Mouse (Mus musculus) erythroblast, embryonic 14.5 days (primary cell): ENCODE data around the gene Amph. TPM values are rescaled to one million over a fixed set of nuclear protein-coding genes. Genes with fewer than 3 reads are reported as not detected.
"Not testable (repeated sequence)": the region's sequence is repeated elsewhere in the genome, so short reads cannot be mapped to it uniquely, and the experiment has no call there.

Experiments used
- H3K27me3 ChIP-seq: 2 replicates; pipeline ENCODE4 v1.6.1; 2012; ENCODE audit warnings: inconsistent platforms; ENCODE audit not compliant: control insufficient read depth
- H3K36me3 ChIP-seq: 2 replicates; pipeline ENCODE4 v1.6.1; 2012; ENCODE audit warnings: mild to moderate bottlenecking, inconsistent platforms; ENCODE audit not compliant: control insufficient read depth
- H3K4me1 ChIP-seq: 2 replicates; pipeline ENCODE4 v1.6.1; 2012; ENCODE audit warnings: inconsistent platforms; ENCODE audit not compliant: control insufficient read depth
- H3K4me3 ChIP-seq: replicated peaks from 2 replicates; pipeline ENCODE3; 2012; ENCODE audit warnings: moderate library complexity, mild to moderate bottlenecking, inconsistent platforms
- H3K9me3 ChIP-seq: 2 replicates; pipeline ENCODE4 v1.6.1; 2012; ENCODE audit warnings: low read length, inconsistent platforms, mixed read lengths; ENCODE audit not compliant: control insufficient read depth
- GATA1 ChIP-seq: IDR thresholded peaks from 2 replicates; pipeline ENCODE4 v1.6.1; 2012; ENCODE audit warnings: low read length, inconsistent platforms, mixed read lengths
- TAL1 ChIP-seq: IDR thresholded peaks from 3 replicates; pipeline ENCODE4 v1.6.1; 2012; ENCODE audit warnings: low read length, inconsistent platforms, mixed read lengths
- polyA plus RNA-seq: library from polyadenylated mRNA; stranded (reverse); fragments of >175 nt; gene quantifications from 2 replicates; pipeline ENCODE4 v1.2.3, GENCODE M21; 2012

The Amph gene
- polyA plus RNA-seq, 1 experiment: not detected

DNA sequence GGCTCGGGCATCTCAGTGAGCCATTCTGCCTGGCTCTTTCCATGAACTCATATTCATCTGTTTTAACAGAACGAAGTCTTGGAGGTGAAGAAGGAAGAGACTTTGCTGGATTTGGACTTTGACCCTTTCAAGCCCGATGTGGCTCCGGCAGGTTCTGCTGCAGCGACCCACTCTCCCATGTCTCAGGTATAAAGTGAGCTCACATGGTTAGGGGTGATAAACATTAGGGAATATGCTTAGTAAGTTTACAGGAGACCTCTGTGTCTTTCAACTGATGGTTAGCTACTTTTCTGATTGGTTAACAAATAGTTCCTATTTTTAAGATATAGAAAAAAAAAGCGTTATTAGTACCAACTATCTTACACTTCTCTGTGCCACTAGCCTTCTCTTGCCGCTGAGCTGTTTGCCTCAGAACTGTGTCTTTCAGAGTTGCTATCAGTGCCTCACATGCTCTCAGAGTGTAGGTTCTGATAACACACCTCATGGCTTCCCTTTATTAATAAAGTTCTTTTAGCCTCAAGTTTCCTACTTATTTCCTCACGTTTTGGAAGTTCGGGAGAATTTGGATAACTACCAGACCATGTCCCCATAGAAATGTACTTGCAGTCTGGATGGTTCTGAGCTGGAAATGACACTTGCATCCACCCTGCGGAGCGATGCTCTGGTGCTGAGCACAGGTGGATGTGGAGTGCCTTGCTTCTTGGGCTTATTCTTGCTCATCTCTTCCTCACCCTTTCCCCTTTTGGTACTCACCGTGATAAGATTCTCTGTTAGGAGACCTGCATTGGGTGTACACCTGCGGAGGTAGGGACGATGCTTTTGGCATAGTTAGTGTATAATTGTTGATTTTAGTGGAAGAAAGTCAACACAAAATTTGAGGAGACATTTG lies 165.3 kb downstream of the Amph start:
- H3K27me3 ChIP-seq: no peaks in the 10 kb centered on the region
- TF ChIP-seq GATA1 (no peak), TAL1 (no peak)
- no peaks in the 10 kb centered on the region for H3K36me3 ChIP-seq
- peaks cover 20% of the 10 kb centered on the region for H3K4me1 ChIP-seq
- H3K4me3 ChIP-seq: no peak overlapping the region
- no peaks in the 10 kb centered on the region for H3K9me3 ChIP-seq

DNA sequence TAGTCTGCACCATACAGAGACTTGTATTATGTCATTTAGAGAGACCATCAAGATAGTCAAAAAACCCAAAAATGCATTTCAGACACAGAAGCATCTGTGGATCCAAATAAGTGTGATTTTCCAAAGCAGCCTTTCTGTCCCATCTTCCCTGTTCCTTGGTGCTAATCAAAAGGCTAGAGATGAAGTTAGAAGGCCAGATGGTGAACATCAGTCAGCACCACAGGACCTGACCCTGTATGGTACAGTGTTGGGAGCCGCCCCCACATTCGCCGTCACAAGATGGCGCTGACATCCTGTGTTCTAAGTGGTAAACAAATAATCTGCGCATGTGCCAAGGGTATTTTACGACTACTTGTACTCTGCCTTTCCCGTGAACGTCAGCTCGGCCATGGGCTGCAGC lies 166.8 kb downstream of the Amph start:
- H3K4me3 ChIP-seq, H3K9me3 ChIP-seq, H3K36me3 ChIP-seq, H3K27me3 ChIP-seq: not testable (repeated sequence)
- H3K4me1 ChIP-seq: peaks cover 20% of the 10 kb centered on the region

DNA sequence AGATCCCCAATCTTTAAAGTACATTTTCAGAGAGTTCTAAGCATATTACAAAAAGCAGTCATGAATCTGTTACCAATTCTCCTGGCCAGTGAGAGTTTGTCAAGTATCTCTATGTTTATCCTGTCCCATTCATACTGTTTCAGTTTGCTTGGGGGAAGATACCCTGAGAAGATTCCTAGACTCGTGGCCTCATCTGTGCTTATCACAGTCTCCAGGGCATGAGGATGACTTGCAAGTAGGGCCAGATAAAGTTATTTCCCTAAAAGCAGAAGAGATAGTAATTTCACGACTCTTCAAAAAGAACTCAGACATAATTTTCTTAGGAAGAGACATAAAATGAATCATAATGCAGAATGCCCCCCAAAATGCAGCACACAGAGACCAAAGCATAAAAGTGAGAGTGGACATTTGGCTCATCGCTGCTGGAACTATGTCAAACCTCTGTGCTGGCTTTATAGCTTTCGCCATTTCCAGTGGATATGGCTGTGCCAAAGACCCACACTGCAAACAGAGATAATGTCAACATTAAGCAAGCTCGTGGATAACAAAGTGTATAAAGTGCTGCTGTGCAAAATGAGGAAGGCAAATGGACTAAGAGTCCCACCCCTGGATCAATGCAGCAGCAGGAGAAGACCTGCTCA lies 179.0 kb downstream of the Amph start:
- no peaks in the 10 kb centered on the region for H3K36me3 ChIP-seq
- H3K4me1 ChIP-seq: peaks cover 51% of the 10 kb centered on the region
- H3K4me3 ChIP-seq: peak overlapping the region; percentile 40
- no peaks in the 10 kb centered on the region for H3K9me3 ChIP-seq
- no peaks in the 10 kb centered on the region for H3K27me3 ChIP-seq
- TF ChIP-seq GATA1 (peak; percentile 57; the same call in 1 of the 2 replicates), TAL1 (no peak)

DNA sequence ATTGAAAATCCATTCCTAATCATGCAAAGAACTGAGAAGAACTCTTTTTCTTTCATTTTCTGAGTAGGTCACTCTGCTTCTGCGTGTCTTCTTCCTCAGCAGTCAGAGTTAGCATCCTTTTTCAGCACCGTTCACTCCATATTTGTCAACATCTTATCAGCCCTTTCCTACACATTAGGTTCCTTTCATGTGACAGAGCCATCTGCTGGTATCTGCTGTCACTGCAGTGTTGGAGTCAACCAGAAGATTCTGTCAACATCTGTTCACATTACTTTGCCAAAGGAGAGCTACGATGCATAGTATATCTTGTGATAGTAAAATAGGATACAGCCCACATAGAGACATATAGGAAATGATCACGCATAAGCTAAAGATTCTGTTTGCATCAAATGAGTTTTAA lies 185.8 kb downstream of the Amph start:
- no peak for TF ChIP-seq GATA1
- TF ChIP-seq TAL1: no peak
- no peak overlapping the region for H3K4me3 ChIP-seq
- H3K9me3 ChIP-seq: no peaks in the 10 kb centered on the region
- no peaks in the 10 kb centered on the region for H3K36me3 ChIP-seq
- H3K27me3 ChIP-seq: no peaks in the 10 kb centered on the region
- H3K4me1 ChIP-seq: peaks cover 20% of the 10 kb centered on the region

DNA sequence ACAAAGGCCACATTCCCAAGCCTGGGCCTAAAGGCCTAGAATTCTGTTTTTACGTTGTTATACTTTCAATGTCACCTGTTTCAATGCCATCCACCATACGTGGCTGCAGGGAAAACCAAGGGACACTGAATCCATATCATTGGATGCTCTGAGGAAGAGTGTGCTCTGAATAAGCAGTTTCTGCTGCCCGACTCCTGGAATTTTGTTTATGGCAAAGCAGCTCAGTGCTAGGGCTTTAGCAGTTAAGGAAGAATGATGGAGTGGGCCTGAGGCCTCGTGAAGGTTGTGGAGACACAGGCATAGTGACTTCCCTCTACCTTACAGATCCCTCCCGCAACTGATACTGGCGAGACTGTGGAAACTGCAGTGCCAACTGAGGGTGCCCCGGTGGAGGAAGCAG lies 189.2 kb downstream of the Amph start:
- no peak for TF ChIP-seq TAL1
- no peak for TF ChIP-seq GATA1

DNA sequence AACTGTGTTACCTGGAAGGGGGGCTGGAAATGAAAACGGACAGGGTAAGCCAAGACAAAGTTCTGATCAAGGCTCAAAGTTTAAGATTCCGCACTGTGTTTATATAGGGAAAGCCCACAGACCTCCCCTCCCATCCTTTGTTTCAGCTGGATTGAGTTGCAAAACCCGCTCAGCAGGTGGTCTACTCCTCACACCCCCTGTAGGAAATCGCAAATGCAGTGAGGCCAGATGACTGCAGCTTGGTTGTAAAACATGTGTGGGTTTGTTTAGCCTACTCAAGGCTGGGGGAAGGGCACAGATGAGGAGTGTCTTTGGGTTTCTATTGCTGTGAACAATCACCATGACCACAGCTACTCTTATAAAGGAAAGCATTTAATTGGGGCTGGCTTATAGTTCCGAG lies 189.9 kb downstream of the Amph start:
- no peaks in the 10 kb centered on the region for H3K27me3 ChIP-seq
- H3K36me3 ChIP-seq: no peaks in the 10 kb centered on the region
- TF ChIP-seq GATA1: no peak
- no peak for TF ChIP-seq TAL1
- no peaks in the 10 kb centered on the region for H3K9me3 ChIP-seq
- peaks cover 25% of the 10 kb centered on the region for H3K4me1 ChIP-seq
- no peak overlapping the region for H3K4me3 ChIP-seq

More for the DNA sequence above, 189.2 kb downstream of the Amph start:
- Histone ChIP-seq H3K4me1 (peaks cover 25% of the 10 kb centered on the region), H3K27me3 (no peaks in the 10 kb centered on the region), H3K4me3 (no peak overlapping the region), H3K9me3 (no peaks in the 10 kb centered on the region), H3K36me3 (no peaks in the 10 kb centered on the region)

DNA sequence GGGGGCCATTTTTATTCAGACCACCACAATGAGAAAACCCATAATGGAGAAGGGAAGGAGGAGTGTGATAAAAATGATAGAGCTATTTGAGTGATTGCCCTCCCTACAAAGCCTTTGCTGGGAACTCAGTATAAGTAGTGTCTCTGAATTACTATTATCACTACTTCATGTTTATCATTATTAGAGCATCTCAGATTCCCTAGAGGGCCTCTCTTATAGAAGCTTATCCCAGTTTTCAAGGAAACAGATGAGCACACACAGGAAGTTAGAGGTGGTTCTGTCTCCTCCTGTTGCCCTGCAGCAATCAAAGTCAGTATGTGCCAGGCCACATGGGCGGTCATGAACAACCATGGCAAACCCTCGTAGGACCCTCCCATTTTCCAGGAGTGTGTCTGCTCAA lies 190.5 kb downstream of the Amph start:
- Histone ChIP-seq H3K4me1 (peaks cover 25% of the 10 kb centered on the region), H3K27me3 (no peaks in the 10 kb centered on the region), H3K4me3 (no peak overlapping the region), H3K36me3 (no peaks in the 10 kb centered on the region), H3K9me3 (no peaks in the 10 kb centered on the region)
- TF ChIP-seq TAL1 (no peak), GATA1 (no peak)

DNA sequence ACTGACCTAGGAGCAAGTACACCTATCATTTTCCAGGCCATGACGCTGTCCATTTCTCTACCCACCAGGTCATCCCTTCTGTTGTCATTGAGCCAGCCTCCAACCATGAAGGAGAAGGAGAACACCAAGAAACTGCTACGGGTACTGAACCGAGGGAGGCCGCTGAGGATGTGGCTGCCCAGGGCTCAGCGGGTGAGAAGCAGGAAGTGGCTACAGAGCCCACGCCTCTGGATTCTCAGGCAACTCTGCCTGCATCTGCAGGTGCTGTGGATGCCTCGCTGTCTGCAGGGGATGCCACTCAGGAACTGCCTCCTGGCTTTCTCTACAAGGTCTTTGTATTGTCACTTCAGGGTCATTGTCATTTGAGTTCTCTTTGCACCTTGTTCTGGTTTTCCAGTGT lies 191.1 kb downstream of the Amph start:
- peaks cover 22% of the 10 kb centered on the region for H3K4me1 ChIP-seq
- H3K9me3 ChIP-seq: no peaks in the 10 kb centered on the region
- no peak overlapping the region for H3K4me3 ChIP-seq
- H3K27me3 ChIP-seq: no peaks in the 10 kb centered on the region
- no peaks in the 10 kb centered on the region for H3K36me3 ChIP-seq
- TF ChIP-seq GATA1 (no peak), TAL1 (no peak)

DNA sequence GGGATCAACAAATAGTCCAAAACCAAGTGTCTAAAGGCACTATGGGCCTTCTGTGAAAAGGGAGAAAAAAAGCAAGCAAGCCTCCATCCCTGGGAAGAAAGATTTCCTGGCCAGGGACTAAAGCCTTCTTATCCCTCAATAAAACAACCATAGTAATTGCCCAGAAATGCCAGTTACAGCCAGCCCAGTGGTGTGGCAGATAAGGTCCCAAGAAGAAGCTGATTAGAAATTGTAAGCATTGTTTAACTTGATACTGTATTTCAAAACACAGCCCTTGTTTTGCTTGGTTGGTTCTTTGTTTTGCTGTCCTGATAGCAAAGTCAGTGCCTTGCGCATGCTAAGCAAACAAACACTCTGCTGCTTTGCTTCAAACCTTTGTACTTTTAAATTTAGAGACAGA lies 191.8 kb downstream of the Amph start:
- TF ChIP-seq GATA1: no peak
- no peak for TF ChIP-seq TAL1
- Histone ChIP-seq H3K4me1 (peaks cover 22% of the 10 kb centered on the region), H3K27me3 (no peaks in the 10 kb centered on the region), H3K9me3 (no peaks in the 10 kb centered on the region), H3K4me3 (no peak overlapping the region), H3K36me3 (no peaks in the 10 kb centered on the region)

DNA sequence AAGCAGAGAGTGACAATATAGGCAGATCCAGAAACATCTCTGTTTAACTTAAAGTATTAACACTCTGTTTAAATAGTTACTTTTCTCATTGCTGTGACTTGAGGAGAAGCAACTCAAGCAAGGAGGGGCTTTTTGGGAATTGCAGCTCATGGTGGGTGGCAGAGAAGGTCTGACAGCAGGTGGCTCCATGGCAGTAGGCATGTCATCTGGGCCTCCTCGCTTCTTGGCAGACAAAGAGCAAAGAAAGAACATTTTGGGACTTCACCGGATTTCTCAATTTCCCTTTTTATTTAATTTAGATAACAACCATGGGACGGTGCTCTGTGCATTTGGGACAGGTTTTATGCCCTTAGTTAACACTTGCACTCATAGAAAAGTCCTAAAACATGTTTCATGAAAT lies 195.8 kb downstream of the Amph start:
- no peak for TF ChIP-seq GATA1
- no peak for TF ChIP-seq TAL1
- no peaks in the 10 kb centered on the region for H3K36me3 ChIP-seq
- H3K27me3 ChIP-seq: no peaks in the 10 kb centered on the region
- peaks cover 26% of the 10 kb centered on the region for H3K4me1 ChIP-seq
- no peak overlapping the region for H3K4me3 ChIP-seq
- no peaks in the 10 kb centered on the region for H3K9me3 ChIP-seq
